Mouse (Mus musculus): ENCODE data around the gene Tuba1c.
A peak's percentile ranks its signal among the peaks of the same experiment; 100 is the strongest.
"Not testable (repeated sequence)": the region's sequence is repeated elsewhere in the genome, so short reads cannot be mapped to it uniquely, and the experiment has no call there.

The Tuba1c gene

GRCm38 (mm10) chr15:99074019-99074599, 44.4 kb downstream of the Tuba1c start, which contains the start of gene Troap:
Gene Troap (plus strand): TSS chr15:99074575.
- DNase-seq = no peak

DNA sequence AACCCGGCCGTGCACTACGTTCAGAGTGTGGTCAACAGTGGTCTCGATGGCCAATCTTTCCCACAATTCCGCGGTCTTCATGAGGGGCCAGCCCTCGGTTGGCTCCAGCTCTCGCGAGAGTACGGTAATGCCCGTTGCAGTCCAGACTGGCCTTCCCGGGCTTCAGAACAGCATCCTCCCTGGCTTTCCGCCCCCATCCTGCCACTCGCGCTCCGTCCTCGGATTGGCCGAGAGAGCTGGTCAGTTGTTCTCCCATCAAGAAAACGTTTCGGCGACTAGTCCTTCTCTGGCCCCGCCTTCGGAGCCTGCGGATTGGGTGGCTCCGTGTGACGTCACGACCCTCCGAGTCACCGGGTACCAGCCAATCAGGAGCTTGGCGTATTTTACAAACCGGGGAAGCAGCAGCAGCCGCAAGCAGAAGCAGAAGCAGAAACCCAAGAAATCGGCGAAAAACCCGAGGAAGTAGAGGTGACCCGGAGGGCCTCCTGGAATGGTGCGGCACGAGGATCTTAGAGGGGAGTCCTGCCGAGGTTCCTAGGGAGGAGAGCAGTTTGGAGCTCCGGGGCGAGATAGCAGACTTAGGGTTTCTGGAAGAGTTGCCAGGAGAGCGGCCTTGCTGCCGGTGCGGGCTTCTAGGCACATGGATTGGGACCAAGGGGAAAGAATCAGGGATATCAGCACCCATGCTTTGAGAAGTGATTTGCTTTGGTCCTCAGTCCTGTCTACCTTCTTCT, 45.1 kb downstream of the Tuba1c start:
- DNase-seq = peak; percentile 99

DNA sequence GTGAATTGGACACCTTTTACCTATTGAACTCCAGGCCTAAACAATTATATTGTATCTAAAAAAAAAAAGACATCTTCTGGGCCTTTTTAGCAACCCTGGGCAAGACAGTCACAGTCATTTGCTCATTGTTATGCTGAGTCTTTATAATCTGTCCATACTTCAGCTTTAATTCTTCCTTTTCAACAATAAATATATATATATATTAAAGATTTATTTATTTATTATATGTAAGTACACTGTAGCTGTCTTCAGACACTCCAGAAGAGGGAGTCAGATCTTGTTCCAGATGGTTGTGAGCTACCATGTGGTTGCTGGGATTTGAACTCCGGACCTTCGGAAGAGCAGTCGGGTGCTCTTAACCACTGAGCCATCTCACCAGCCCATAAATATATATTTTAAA, 46.3 kb downstream of the Tuba1c start:
- not testable (repeated sequence) for DNase-seq

GRCm38 (mm10) chr15:99078181-99078910, 48.7 kb downstream of the Tuba1c start:
- peak; percentile 4 for DNase-seq

- no peak for DNase-seq
These were observed 50.1 kb downstream of the Tuba1c start for GRCm38 (mm10) chr15:99079804-99080203.

GRCm38 (mm10) chr15:99082322-99082721, 52.6 kb downstream of the Tuba1c start:
- DNase-seq = no peak

DNA sequence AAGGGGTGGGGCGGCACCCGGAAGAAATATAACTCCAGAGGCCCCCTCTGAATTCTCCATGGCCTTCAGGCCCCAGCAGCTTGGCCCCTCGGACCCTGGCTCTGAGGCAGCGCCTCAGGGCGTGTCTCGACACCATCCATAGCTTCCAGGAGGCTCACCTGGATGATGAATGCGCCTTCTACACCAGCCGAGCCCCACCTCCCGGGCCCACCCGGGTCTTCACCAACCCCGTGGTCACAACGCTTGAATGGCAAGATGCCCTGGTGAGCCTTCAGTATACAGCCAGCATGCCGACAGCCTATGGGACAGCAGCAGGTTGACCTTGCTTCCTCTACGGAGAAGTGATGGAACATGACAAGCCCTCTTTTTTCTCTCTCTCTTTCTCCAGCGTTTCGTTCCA, 53.1 kb downstream of the Tuba1c start:
- no peak for DNase-seq

- DNase-seq = peak; percentile 82
These were observed 53.6 kb downstream of the Tuba1c start for GRCm38 (mm10) chr15:99083258-99083657.

DNA sequence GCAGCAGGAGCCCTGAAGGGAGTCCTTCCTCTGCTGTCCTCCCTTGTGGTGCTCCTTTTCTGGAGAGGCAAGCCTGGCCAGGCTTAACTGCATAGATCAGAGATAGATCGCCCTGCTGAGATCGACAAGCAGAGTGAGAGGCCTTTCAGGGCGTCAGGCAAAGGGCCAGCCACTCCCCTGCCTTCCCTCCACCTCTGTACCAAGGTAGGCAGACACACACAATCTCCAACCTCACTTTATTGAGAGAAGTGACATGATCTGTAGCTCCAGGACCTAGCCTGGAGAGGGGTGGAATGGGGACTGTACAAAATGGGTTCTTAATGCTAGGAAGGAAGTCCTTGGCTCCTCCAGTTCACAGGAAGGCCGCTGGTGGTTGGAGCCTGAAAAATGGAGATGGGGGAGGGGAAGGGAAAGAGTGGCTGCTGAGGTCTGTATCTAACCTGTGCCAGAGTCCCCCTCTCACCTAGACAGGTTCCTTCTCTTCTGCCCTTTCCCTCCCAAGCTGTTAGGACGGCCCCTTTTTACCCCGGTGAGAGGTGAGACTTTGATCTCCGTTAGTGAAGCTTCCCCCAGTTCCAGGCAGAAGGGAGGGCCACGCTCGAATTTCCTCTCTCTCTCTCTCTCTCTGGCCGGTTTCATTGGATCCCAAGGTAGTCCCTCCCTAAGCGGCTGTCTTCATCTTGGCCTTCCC, 54.3 kb downstream of the Tuba1c start:
- peak; percentile 56 for DNase-seq

GRCm38 (mm10) chr15:99084618-99085017, 54.9 kb downstream of the Tuba1c start:
- no peak for DNase-seq

GRCm38 (mm10) chr15:99085997-99086396, 56.3 kb downstream of the Tuba1c start:
- DNase-seq = no peak

DNA sequence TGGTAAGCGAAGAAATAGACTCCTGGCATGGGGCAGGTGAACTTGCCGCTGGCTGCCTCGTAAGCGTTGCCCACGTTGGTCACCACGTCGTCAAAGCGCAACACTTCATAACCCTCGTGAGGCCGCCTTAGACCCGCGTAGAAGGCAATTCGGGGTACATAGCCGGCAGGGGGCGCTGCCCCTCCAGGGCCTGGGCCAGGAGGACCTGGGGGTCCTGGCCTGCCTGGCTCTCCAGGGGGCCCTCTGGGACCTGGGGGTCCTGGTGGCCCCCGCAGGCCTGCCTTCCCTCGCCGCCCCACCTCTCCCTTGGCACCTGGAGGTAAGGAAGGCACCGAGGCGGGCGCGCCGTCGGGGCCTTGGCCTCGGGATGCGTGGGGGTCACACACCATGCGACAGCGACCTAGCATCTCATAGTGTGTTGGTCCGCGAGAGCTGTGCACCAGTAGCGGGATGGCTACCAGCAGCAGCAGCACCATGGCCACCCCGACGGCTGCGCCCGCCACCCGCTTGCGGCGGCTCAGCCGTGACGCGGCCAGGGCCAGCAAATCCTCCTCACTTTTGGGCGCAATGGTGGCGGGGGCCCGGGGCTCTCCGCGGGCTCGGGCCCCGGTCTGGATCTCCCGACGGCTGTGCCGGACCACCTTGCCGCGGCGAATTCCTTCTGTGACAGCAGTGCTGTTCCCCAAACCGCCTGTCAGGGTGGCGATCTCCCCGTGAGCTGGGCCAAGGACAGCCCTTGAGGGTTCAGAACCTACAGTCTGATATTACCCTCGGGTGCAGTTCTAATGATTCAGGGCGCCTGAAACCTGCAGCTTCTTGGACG, 57.8 kb downstream of the Tuba1c start, which contains the start of gene C1ql4:
Gene C1ql4 (minus strand): TSS at position 565 of the 823 bp plus-strand sequence.
- DNase-seq = peak; percentile 67

Measured in kidney, postnatal 10 days (tissue).